Mouse (Mus musculus): Measurements from ENCODE around the gene Dlx1.

DNA sequence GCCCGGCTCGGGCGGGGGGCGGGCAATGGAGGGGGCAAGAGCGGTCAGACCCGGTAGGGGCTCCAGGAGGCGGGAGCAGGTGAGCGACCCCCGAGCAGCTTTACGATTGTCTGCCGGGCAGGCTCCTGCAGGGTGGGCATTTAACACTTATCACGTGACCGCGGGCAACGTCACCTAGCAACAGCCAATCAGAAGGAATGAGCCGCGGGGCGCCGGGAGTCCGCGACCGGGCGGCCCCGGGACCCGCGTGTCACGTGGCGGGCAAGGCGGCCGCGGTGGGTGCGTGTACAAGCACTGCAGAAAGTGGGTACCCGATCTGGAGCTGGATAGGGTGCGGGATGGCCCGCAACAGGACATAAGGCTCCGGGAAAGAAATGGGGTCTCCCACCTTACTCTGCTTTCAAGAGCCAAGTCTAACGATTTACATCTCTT is 18.7 kb downstream of the Dlx1 start, which contains the start of gene Dlx2:
- TF ChIP-seq POLR2A (IDR thresholded peaks at IDR 0.05; ENCODE audit: insufficient read length, low read depth) (no peak), E2F4 (IDR thresholded peaks at IDR 0.05; ENCODE audit: insufficient read depth) (no peak), USF1 (IDR thresholded peaks at IDR 0.05; ENCODE audit: low read depth) (peak; percentile 84), MAX (IDR thresholded peaks at IDR 0.05; ENCODE audit: low read depth) (no peak), TCF12 (IDR thresholded peaks at IDR 0.05; ENCODE audit: insufficient read depth, poor library complexity, severe bottlenecking) (no peak), POLR2AphosphoS2 (IDR thresholded peaks at IDR 0.05; ENCODE audit: insufficient read length, low read depth) (no peak), MYOG (IDR thresholded peaks at IDR 0.05; ENCODE audit: control insufficient read depth in 1 of 3, insufficient read depth in 1 of 3, insufficient read length in 2 of 3, low read depth in 2 of 3) (no peak), REST (IDR thresholded peaks at IDR 0.05; ENCODE audit: insufficient read depth, insufficient read length) (no peak), MYOD1 (IDR thresholded peaks at IDR 0.05; ENCODE audit: control insufficient read depth in 1 of 3, insufficient read length in 2 of 3, low read depth in 2 of 3) (no peak), CEBPB (IDR thresholded peaks at IDR 0.05; ENCODE audit: insufficient read depth, poor library complexity, severe bottlenecking) (no peak), SRF (IDR thresholded peaks at IDR 0.05; ENCODE audit: control insufficient read depth, insufficient read length, low read depth) (no peak), TCF3 (IDR thresholded peaks at IDR 0.05; ENCODE audit: insufficient read length, low read depth) (no peak)
